18 mouse cellular contexts compared by ENCODE assay signal in the genomic region with DNA sequence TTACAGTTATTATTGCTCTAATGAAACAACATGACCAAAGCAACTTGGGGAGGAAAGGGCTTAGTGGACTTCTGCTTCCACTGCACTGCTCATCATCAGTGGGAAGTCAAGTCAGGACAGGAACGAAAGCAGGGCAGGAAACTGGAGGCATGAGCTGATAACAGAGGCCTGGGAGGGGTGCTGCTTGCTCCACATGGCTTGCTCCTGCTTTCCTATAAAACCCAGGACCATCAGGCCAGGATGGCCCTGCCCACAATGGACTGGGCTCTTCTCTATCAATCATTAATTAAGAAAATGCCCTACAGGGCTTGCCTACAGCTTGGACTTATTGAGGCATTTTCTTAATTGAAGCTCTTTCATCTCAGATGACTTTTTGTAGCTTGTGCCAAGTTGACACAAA. TPM values are rescaled to one million over a fixed set of nuclear protein-coding genes. Genes with fewer than 3 reads are reported as not detected.
DNase-seq lines count a peak whose midpoint lies in the region.
"Had no signal": no experiment of that assay in that cellular context is flagged by ENCODE, and none has a peak within 500 bp of the region (broad histone marks: within the 10 kb centered on the region; RNA-seq: fewer than 3 reads in every experiment).

No protein-coding gene starts in this region.

- DNase-seq in heart, adult 11 months, result peak; percentile 61
- DNase-seq in heart, adult 9 months (ENCODE audit: low spot score in 2 of 2), result no peak
- DNase-seq in kidney, adult 8-10 months, result peak; percentile 43 to 54
- peak; percentile 36 to 54 for DNase-seq in kidney, postnatal 36 days
- DNase-seq in layer of hippocampus, adult 8-10 months (ENCODE audit: low spot score in 2 of 2), result no peak
- no peak for DNase-seq in urinary bladder, adult 2 months (ENCODE audit: low spot score)
- DNase-seq in layer of hippocampus, postnatal 10 days (ENCODE audit: low spot score in 2 of 2), result no peak
- DNase-seq: cerebellum, adult 18-20 months; gastrocnemius, postnatal 10 days; heart, postnatal 36 days; left cerebral cortex, postnatal 4 days; right cerebral cortex, postnatal 4 days had no signal

- peaks cover 75% of the 10 kb centered on the region for H3K79me2 ChIP-seq in macrophage (ENCODE audit: inconsistent target)

- peaks cover 17% of the 10 kb centered on the region; the same call in 1 of the 2 replicates for H3K36me3 ChIP-seq in macrophage (ENCODE audit: inconsistent target)

- peak overlapping the region; percentile 12; the same call in 1 of the 2 replicates for H3K27ac ChIP-seq in macrophage
- H3K27ac ChIP-seq: embryonic facial prominence, embryonic 13.5 days; hindbrain, postnatal 0 days; lung, embryonic 15.5 days; neural tube, embryonic 13.5 days had no signal

- no peak overlapping the region for H3K4me3 ChIP-seq in macrophage (ENCODE audit: inconsistent target)
- H3K4me3 ChIP-seq: embryonic facial prominence, embryonic 13.5 days; heart, embryonic 12.5 days; lung, embryonic 15.5 days; neural tube, embryonic 13.5 days had no signal

- 14% methylated on average over 1 of the region's 1 CpGs for WGBS in macrophage (ENCODE audit: missing documents)

RNA-seq across cellular contexts. Expression of gene Scaf8, which starts 34.8 kb away (rescaled TPM):
- total RNA-seq in macrophage (2018; cell fraction: chromatin; rRNA removed), result 100 to 1,000 TPM in 13 of 26 experiments, 10 to 100 TPM in 13; 47.1 to 130 (median 101) TPM
- total RNA-seq in macrophage (2018; cell fraction: cytosol; rRNA removed), result 10 to 100 TPM; 17.4 to 30.4 (median 24.6) TPM
- 10 to 100 TPM; 32.3 to 96.0 (median 60.7) TPM for total RNA-seq in macrophage (2018; cell fraction: nucleus; rRNA removed)
- 18.3 to 24.5 TPM (median 22.6 TPM) in 3 replicates for polyA plus RNA-seq in macrophage (2018)
- 10 to 100 TPM; 54.9 to 68.4 (median 62.2) TPM for total RNA-seq in layer of hippocampus, adult 8-10 months (2022)
- polyA plus RNA-seq in urinary bladder, adult 2 months (2012; rRNA removed), result 23.0 and 25.0 TPM in 2 replicates
- total RNA-seq in layer of hippocampus, postnatal 10 days (2021), result 10 to 100 TPM; 58.0 to 60.2 TPM

Comparison
In these comparisons a context has a peak if more than half of its experiments do, and no peak if none do; other contexts are left out.
1. DNase-seq: peak in heart, adult 11 months (single experiment), kidney, adult 8-10 months (2 of 2) and kidney, postnatal 36 days (2 of 2); none in heart, adult 9 months (0 of 2), layer of hippocampus, adult 8-10 months (0 of 2), urinary bladder, adult 2 months (single experiment) and layer of hippocampus, postnatal 10 days (0 of 2).